Mouse (Mus musculus): Measurements from ENCODE around the gene Hhip.

DNA sequence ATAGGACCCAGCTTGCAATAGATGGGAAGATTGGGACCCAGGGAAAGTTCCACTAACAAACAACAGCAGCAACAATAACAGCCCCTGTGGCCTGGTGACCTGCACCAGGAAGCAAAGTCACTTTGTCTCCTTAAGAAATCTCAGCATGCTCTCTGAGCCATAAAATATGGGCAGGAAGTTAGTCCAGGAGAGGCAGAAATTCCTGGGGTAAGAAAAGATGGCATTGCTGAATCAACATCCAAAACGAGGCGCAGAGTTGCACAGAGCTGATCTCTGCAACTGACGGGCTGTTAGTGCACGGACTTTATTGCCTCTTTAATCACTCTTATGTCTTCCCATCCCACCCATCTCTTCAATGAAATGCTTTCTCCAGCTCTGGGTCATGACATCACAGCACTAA, 128.6 kb downstream of the Hhip start:
- no peak for TF ChIP-seq POLR2A (IDR thresholded peaks at IDR 0.05; ENCODE audit: low read depth, low read length)
- TF ChIP-seq CTCF (conservative IDR thresholded peaks at IDR 0.05; ENCODE audit: insufficient read depth, insufficient read length, low read depth, low read length), result no peak

All from kidney, adult 2 months (tissue).